Mouse (Mus musculus): ENCODE measurements around the gene Gm16485. TPM values are rescaled to one million over a fixed set of nuclear protein-coding genes. Genes with fewer than 3 reads are reported as not detected.

The Gm16485 gene
- polyA plus RNA-seq (2012; ENCODE audit: low replicate concordance): not detected in 2 replicates

GRCm38 (mm10) chr9:8971491-8971890, at the start of gene Gm16485:
Gene Gm16485 (plus strand): TSS chr9:8971791.

Other genes starting within 250 kb of the Gm16485 start
- not detected in 2 replicates for gene Pgr, start 72.0 kb upstream of the Gm16485 start, polyA plus RNA-seq (2012; ENCODE audit: low replicate concordance)

All from leukemia stem cell, adult 10-12 weeks (primary cell).